Mouse (Mus musculus): ENCODE results near the gene Neurl3. TPM values are rescaled to one million over a fixed set of nuclear protein-coding genes. Genes with fewer than 3 reads are reported as not detected.

Gene Neurl3
- polyA plus RNA-seq, 1 experiment from 2014 or later: 0.70 TPM

- no peaks in the 10 kb centered on the region for H3K9me3 ChIP-seq (ENCODE audit: control insufficient read depth, low read length)
- DNase-seq (ENCODE audit: low spot score) (no peak), ATAC-seq (ENCODE audit: insufficient read depth, low FRiP score, low TSS enrichment) (no peak)
- H3K27me3 ChIP-seq (ENCODE audit: control insufficient read depth, insufficient read depth, low read length): no peaks in the 10 kb centered on the region
- H3K27ac ChIP-seq (ENCODE audit: low read depth, low read length): no peak overlapping the region
- no peaks in the 10 kb centered on the region for H3K36me3 ChIP-seq (ENCODE audit: control insufficient read depth, insufficient read depth, low read length)
- 92% methylated on average over 8 of the region's 8 CpGs for WGBS
- no peak overlapping the region for H3K9ac ChIP-seq (ENCODE audit: low read length)
- H3K4me1 ChIP-seq (ENCODE audit: control insufficient read depth, insufficient read depth, low read length): no peaks in the 10 kb centered on the region; the same call in 1 of the 2 replicates
- H3K4me3 ChIP-seq (ENCODE audit: low read depth, low read length): no peak overlapping the region
- no peak overlapping the region for H3K4me2 ChIP-seq (ENCODE audit: low read depth)
Observed at GRCm38 (mm10) chr1:36257276-36257675, 17.2 kb downstream of the Neurl3 start.

GRCm38 (mm10) chr1:36255871-36256640, 18.4 kb downstream of the Neurl3 start:
- no peak overlapping the region for H3K4me3 ChIP-seq (ENCODE audit: low read depth, low read length)
- ATAC-seq (ENCODE audit: insufficient read depth, low FRiP score, low TSS enrichment) (no peak), DNase-seq (ENCODE audit: low spot score) (no peak)
- no peaks in the 10 kb centered on the region for H3K36me3 ChIP-seq (ENCODE audit: control insufficient read depth, insufficient read depth, low read length)
- peaks cover 4% of the 10 kb centered on the region; the same call in 1 of the 2 replicates for H3K4me1 ChIP-seq (ENCODE audit: control insufficient read depth, insufficient read depth, low read length)
- H3K4me2 ChIP-seq (ENCODE audit: low read depth): no peak overlapping the region
- H3K9ac ChIP-seq (ENCODE audit: low read length): no peak overlapping the region
- H3K9me3 ChIP-seq (ENCODE audit: control insufficient read depth, low read length): no peaks in the 10 kb centered on the region
- H3K27ac ChIP-seq (ENCODE audit: low read depth, low read length): no peak overlapping the region
- 26% methylated on average over 20 of the region's 20 CpGs for WGBS
- no peaks in the 10 kb centered on the region for H3K27me3 ChIP-seq (ENCODE audit: control insufficient read depth, insufficient read depth, low read length)

DNA sequence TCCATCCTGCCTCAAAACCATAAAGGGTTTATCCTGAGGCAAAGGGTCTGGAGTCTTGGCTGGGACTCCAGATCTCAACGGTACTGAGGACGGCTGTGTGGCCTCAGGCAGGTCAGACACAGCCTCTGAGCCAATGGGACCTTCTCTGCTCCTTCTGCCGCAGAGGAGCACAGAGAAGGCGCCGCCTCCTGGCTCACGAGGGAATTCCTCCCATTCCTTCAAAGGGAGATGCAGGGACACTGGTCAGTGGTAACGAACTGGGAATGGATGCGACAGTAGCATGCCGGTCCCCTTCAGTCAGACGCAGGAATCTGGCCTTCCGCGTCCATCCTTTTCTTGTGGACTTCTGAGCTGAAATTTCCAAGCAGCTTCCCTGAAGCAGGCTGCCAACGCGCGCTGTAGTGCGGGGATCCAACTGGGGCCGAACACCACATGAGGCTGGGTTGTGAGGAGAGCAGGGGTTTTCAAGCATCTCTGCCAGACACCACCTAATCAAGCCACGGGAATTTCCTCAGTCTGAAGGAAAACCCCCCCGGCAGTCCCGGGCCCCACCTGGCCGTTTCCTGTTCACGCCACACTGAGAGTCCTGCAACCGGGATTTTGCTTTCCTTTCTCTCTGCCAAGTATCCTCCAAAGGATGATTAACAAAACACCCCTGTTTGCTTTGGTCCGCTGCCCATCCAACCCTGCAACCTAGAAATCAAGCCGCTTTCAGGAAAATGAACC, 19.7 kb downstream of the Neurl3 start:
- H3K27ac ChIP-seq (ENCODE audit: low read depth, low read length): no peak overlapping the region
- H3K4me3 ChIP-seq (ENCODE audit: low read depth, low read length): peak overlapping the region; percentile 10; the same call in 1 of the 2 replicates
- peak overlapping the region; percentile 38 for H3K4me2 ChIP-seq (ENCODE audit: low read depth)
- H3K9me3 ChIP-seq (ENCODE audit: control insufficient read depth, low read length): no peaks in the 10 kb centered on the region
- no peaks in the 10 kb centered on the region for H3K27me3 ChIP-seq (ENCODE audit: control insufficient read depth, insufficient read depth, low read length)
- H3K4me1 ChIP-seq (ENCODE audit: control insufficient read depth, insufficient read depth, low read length): peaks cover 4% of the 10 kb centered on the region; the same call in 1 of the 2 replicates
- WGBS: 8% methylated on average over 25 of the region's 25 CpGs
- ATAC-seq (ENCODE audit: insufficient read depth, low FRiP score, low TSS enrichment) (no peak; the same call in 1 of the 2 replicates), DNase-seq (ENCODE audit: low spot score) (peak; percentile 66)
- no peaks in the 10 kb centered on the region for H3K36me3 ChIP-seq (ENCODE audit: control insufficient read depth, insufficient read depth, low read length)
- peak overlapping the region; percentile 18; the same call in 1 of the 2 replicates for H3K9ac ChIP-seq (ENCODE audit: low read length)

GRCm38 (mm10) chr1:36252791-36253190, 21.7 kb downstream of the Neurl3 start:
- DNase-seq (ENCODE audit: low spot score) (peak; percentile 70), ATAC-seq (ENCODE audit: insufficient read depth, low FRiP score, low TSS enrichment) (peak; percentile 69)
- no peak overlapping the region for H3K4me3 ChIP-seq (ENCODE audit: low read depth, low read length)
- H3K27ac ChIP-seq (ENCODE audit: low read depth, low read length): no peak overlapping the region
- WGBS: 12% methylated on average over 6 of the region's 6 CpGs
- H3K9ac ChIP-seq (ENCODE audit: low read length): no peak overlapping the region
- no peaks in the 10 kb centered on the region for H3K9me3 ChIP-seq (ENCODE audit: control insufficient read depth, low read length)
- peaks cover 4% of the 10 kb centered on the region; the same call in 1 of the 2 replicates for H3K4me1 ChIP-seq (ENCODE audit: control insufficient read depth, insufficient read depth, low read length)
- no peaks in the 10 kb centered on the region for H3K27me3 ChIP-seq (ENCODE audit: control insufficient read depth, insufficient read depth, low read length)
- H3K36me3 ChIP-seq (ENCODE audit: control insufficient read depth, insufficient read depth, low read length): no peaks in the 10 kb centered on the region
- H3K4me2 ChIP-seq (ENCODE audit: low read depth): no peak overlapping the region

DNA sequence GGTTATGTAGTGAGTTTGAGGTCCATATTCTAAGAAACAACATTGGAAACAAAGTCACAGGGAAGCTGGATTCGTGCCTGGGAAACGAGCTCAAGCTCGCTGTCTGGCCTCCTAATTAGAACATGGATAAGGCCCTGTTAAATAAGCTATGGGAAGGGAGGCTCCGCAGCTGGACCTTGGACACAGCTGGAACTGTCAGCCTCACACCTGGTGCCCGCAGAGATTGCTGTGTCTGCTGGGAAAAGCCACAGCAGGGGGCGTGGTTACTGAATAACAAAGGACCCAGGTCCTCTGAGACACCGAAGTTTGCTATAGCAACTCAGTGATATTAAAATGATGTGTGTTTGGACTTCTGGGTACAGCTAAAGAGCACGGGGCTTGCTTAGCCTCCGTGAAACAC, 23.1 kb downstream of the Neurl3 start:
- H3K4me1 ChIP-seq (ENCODE audit: control insufficient read depth, insufficient read depth, low read length): peaks cover 4% of the 10 kb centered on the region; the same call in 1 of the 2 replicates
- no peak overlapping the region for H3K27ac ChIP-seq (ENCODE audit: low read depth, low read length)
- no peak overlapping the region for H3K4me3 ChIP-seq (ENCODE audit: low read depth, low read length)
- H3K36me3 ChIP-seq (ENCODE audit: control insufficient read depth, insufficient read depth, low read length): no peaks in the 10 kb centered on the region
- no peaks in the 10 kb centered on the region for H3K27me3 ChIP-seq (ENCODE audit: control insufficient read depth, insufficient read depth, low read length)
- H3K9ac ChIP-seq (ENCODE audit: low read length): no peak overlapping the region
- no peak overlapping the region for H3K4me2 ChIP-seq (ENCODE audit: low read depth)
- 10% methylated on average over 9 of the region's 9 CpGs for WGBS
- no peaks in the 10 kb centered on the region for H3K9me3 ChIP-seq (ENCODE audit: control insufficient read depth, low read length)
- DNase-seq (ENCODE audit: low spot score): peak; percentile 43
- ATAC-seq (ENCODE audit: insufficient read depth, low FRiP score, low TSS enrichment): no peak

DNA sequence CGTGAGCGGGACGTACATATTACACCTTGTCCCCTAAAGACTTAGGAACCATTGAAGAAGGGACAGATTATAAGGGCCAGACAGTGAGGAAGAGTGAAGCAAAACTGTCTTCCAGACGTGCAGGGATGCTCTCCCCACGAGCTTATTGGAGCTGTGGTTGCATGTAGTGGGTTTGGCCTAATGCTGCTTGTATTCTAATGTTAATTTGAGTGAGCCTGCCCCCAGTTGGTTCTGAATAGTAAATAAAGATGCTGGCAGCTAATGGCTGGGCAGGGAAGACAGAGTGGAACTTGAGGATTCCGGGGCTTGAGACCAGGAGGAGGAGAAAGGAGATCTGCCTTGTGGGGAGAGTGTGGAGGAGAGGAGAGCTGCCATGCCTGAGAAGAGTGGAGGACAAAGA, 27.8 kb downstream of the Neurl3 start:
- no peaks in the 10 kb centered on the region for H3K27me3 ChIP-seq (ENCODE audit: control insufficient read depth, insufficient read depth, low read length)
- DNase-seq (ENCODE audit: low spot score): no peak

DNA sequence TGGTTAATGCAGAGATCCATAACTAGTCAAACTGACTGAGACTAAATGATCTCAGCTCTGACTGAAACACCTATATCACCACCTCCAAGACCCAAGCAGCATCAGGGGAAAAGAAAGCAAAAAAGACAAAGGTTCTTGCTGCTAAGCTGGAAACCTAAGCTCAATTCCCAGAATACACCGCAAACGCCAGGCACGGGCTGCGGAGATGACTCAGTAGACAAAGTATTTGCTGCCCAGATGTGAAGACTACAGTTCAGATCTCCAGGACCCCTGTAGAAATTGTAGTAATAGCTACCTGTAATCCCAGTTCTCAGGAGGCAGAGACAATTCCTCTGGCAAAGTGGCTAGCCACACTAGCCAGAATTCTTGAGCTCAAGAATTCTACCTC, 29.7 kb downstream of the Neurl3 start:
- Histone ChIP-seq H3K9ac (ENCODE audit: low read length) (no peak overlapping the region), H3K4me2 (ENCODE audit: low read depth) (no peak overlapping the region), H3K4me3 (ENCODE audit: low read depth, low read length) (no peak overlapping the region), H3K27me3 (ENCODE audit: control insufficient read depth, insufficient read depth, low read length) (no peaks in the 10 kb centered on the region), H3K36me3 (ENCODE audit: control insufficient read depth, insufficient read depth, low read length) (no peaks in the 10 kb centered on the region), H3K4me1 (ENCODE audit: control insufficient read depth, insufficient read depth, low read length) (peaks cover 9% of the 10 kb centered on the region), H3K27ac (ENCODE audit: low read depth, low read length) (no peak overlapping the region), H3K9me3 (ENCODE audit: control insufficient read depth, low read length) (no peaks in the 10 kb centered on the region)
- WGBS: 94% methylated on average over 4 of the region's 4 CpGs
- DNase-seq (ENCODE audit: low spot score) (no peak), ATAC-seq (ENCODE audit: insufficient read depth, low FRiP score, low TSS enrichment) (no peak)

More for the DNA sequence above, 27.8 kb downstream of the Neurl3 start:
- H3K36me3 ChIP-seq (ENCODE audit: control insufficient read depth, insufficient read depth, low read length): no peaks in the 10 kb centered on the region
- 50% methylated on average over 6 of the region's 6 CpGs for WGBS
- ATAC-seq (ENCODE audit: insufficient read depth, low FRiP score, low TSS enrichment): no peak
- H3K4me3 ChIP-seq (ENCODE audit: low read depth, low read length): no peak overlapping the region
- H3K27ac ChIP-seq (ENCODE audit: low read depth, low read length): no peak overlapping the region
- no peak overlapping the region for H3K9ac ChIP-seq (ENCODE audit: low read length)
- H3K9me3 ChIP-seq (ENCODE audit: control insufficient read depth, low read length): no peaks in the 10 kb centered on the region
- peaks cover 13% of the 10 kb centered on the region for H3K4me1 ChIP-seq (ENCODE audit: control insufficient read depth, insufficient read depth, low read length)
- no peak overlapping the region for H3K4me2 ChIP-seq (ENCODE audit: low read depth)

DNA sequence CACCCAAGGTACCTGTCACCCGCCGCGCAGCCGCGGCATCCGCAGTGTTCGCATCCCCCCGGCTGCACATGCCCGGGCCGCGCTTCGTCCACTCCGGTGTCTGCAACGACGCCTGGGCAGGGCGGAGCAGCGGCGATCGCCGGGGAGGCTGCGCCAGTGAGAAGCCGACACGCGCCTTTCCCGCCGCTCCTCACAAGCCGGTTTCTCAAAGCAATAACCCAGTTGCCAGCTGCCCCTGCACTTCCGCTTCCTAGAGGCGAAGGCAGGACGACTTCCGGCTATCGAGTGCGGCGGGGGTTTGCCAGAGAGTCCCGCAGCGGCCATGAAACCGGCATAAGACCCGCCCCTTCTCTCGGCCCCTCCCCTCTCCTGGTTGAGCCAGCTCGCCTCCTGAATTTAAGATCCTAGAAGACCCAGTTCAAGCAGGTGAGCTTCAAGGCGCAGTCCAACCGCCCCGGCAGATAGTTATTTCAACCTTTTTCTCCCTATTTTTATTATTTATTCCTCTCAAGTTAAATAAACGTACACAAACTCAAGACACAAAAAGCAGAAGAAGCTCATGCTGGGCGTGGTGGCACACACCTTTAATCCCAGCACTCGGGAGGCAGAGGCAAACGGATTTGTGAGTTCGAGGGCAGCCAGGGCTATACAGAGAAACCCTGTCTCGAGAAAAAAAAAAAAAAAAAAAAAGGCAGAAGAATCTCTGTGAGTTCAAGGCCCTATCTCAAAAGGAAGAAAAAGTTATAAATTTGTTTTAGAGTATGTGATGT, 30.2 kb downstream of the Neurl3 start, which contains the start of gene Uggt1:
Gene Uggt1 (minus strand): TSS at position 663 of the 770 bp plus-strand sequence.
- Histone ChIP-seq H3K27ac (ENCODE audit: low read depth, low read length) (peak within 1 kb of the TSS; percentile 76), H3K9me3 (ENCODE audit: control insufficient read depth, low read length) (no peaks in the 10 kb centered on the region), H3K9ac (ENCODE audit: low read length) (peak within 1 kb of the TSS; percentile 86), H3K4me3 (ENCODE audit: low read depth, low read length) (peak within 1 kb of the TSS; percentile 93), H3K27me3 (ENCODE audit: control insufficient read depth, insufficient read depth, low read length) (no peaks in the 10 kb centered on the region), H3K4me2 (ENCODE audit: low read depth) (peak within 1 kb of the TSS; percentile 81), H3K36me3 (ENCODE audit: control insufficient read depth, insufficient read depth, low read length) (no peaks in the 10 kb centered on the region), H3K4me1 (ENCODE audit: control insufficient read depth, insufficient read depth, low read length) (peaks cover 9% of the 10 kb centered on the region)
- ATAC-seq (ENCODE audit: insufficient read depth, low FRiP score, low TSS enrichment) (peak; percentile 94), DNase-seq (ENCODE audit: low spot score) (peak; percentile 94)
- 4% methylated on average over 49 of the region's 49 CpGs for WGBS

Measured in neural tube, embryonic 11.5 days (tissue).